Mouse (Mus musculus) cerebellum, adult 2 months (tissue): ENCODE measurements at regions not wholly inside any gene's neighbourhood (a gene's known extent, or its start where the extent isn't known, plus 50 kb on each side); places are given as distances from the start of the nearest gene placed in this dataset.

Experiments
- CTCF ChIP-seq: fragments of 200-500 bp; IDR thresholded peaks from 2 replicates; pipeline ENCODE4 v1.5.1; 2011; ENCODE audit warnings: low read depth, mild to moderate bottlenecking, control low read depth, low read length, moderate library complexity, borderline replicate concordance; ENCODE audit not compliant: insufficient read depth
- POLR2A ChIP-seq: fragments of 200-500 bp; IDR thresholded peaks from 2 replicates; pipeline ENCODE4 v1.6.1; 2011; ENCODE audit warnings: low read length, control low read depth, borderline replicate concordance; ENCODE audit not compliant: insufficient read depth

DNA sequence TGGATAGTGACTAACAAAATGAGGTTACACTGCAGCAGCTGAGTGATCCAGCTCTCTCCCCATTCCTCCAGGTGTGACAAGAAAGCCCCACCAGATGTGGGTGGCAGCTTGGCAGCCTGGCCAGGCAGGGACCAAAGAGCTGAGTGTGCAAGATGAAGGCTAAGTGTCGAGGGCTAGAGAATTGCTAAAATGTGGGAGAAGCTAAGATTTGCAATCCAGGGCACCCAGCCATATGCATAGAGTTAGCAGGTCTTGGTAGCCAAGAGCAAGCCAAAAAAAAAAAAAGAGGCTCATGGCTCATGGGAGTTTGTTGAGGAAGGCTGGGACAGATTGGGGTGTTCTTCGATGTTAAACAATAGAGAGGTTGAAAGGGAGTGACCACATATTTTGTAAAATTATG lies 468.0 kb downstream of the Etnk1 start:
- no peak for TF ChIP-seq POLR2A
- TF ChIP-seq CTCF: no peak
